Mouse (Mus musculus): ENCODE measurements around the gene Cacna1c. TPM values are rescaled to one million over a fixed set of nuclear protein-coding genes. Genes with fewer than 3 reads are reported as not detected.

The Cacna1c gene
- 3.6 and 4.0 TPM in 2 replicates for polyA plus RNA-seq (2014; fragmentation: Nextera tagmentation; extraction: Ambion mirVana)

GRCm38 (mm10) chr6:119196382-119197305, at the start of gene Cacna1c:
Gene Cacna1c, minus strand, starts transcription at chr6:119196418.
- no peaks in the 10 kb centered on the region for H3K9me3 ChIP-seq (ENCODE audit: control insufficient read depth, low read length)

GRCm38 (mm10) chr6:119240871-119241705, 44.9 kb upstream of the Cacna1c start:
- no peak for ATAC-seq (ENCODE audit: low FRiP score)
- Histone ChIP-seq H3K9me3 (ENCODE audit: control insufficient read depth, low read length) (no peaks in the 10 kb centered on the region), H3K27me3 (ENCODE audit: control insufficient read depth, insufficient read depth, low read length) (no peaks in the 10 kb centered on the region), H3K4me2 (replicated peaks; ENCODE audit: low read depth, low read length) (no peak overlapping the region), H3K4me1 (replicated peaks; ENCODE audit: control insufficient read depth, insufficient read depth, low read length) (no peaks in the 10 kb centered on the region), H3K36me3 (ENCODE audit: control insufficient read depth, insufficient read depth, low read length) (no peaks in the 10 kb centered on the region), H3K9ac (ENCODE audit: low read depth, low read length) (no peak overlapping the region), H3K4me3 (ENCODE audit: low read depth, low read length) (no peak overlapping the region), H3K27ac (ENCODE audit: low read depth, low read length) (no peak overlapping the region)
- DNase-seq (ENCODE audit: low spot score) = no peak
- 55% methylated on average over 21 of the region's 21 CpGs for WGBS

More at GRCm38 (mm10) chr6:119196382-119197305, at the start of gene Cacna1c:
- H3K36me3 ChIP-seq (ENCODE audit: control insufficient read depth, insufficient read depth, low read length) = no peaks in the 10 kb centered on the region
- H3K27ac ChIP-seq (ENCODE audit: low read depth, low read length) = no peak within 1 kb of the TSS
- 84% methylated on average over 17 of the region's 17 CpGs for WGBS
- H3K4me3 ChIP-seq (ENCODE audit: low read depth, low read length) = no peak within 1 kb of the TSS
- no peak within 1 kb of the TSS for H3K4me2 ChIP-seq (replicated peaks; ENCODE audit: low read depth, low read length)
- no peaks in the 10 kb centered on the region for H3K27me3 ChIP-seq (ENCODE audit: control insufficient read depth, insufficient read depth, low read length)
- H3K9ac ChIP-seq (ENCODE audit: low read depth, low read length) = no peak within 1 kb of the TSS
- H3K4me1 ChIP-seq (replicated peaks; ENCODE audit: control insufficient read depth, insufficient read depth, low read length) = no peaks in the 10 kb centered on the region; the same call in 1 of the 2 replicates
- ATAC-seq (ENCODE audit: low FRiP score) = no peak
- DNase-seq (ENCODE audit: low spot score) = no peak

- H3K27me3 ChIP-seq (ENCODE audit: control insufficient read depth, insufficient read depth, low read length) = no peaks in the 10 kb centered on the region
- H3K9me3 ChIP-seq (ENCODE audit: control insufficient read depth, low read length) = no peaks in the 10 kb centered on the region
- H3K4me2 ChIP-seq (replicated peaks; ENCODE audit: low read depth, low read length) = no peak overlapping the region
- H3K27ac ChIP-seq (ENCODE audit: low read depth, low read length) = no peak overlapping the region
- no peaks in the 10 kb centered on the region for H3K4me1 ChIP-seq (replicated peaks; ENCODE audit: control insufficient read depth, insufficient read depth, low read length)
- WGBS = 75% methylated on average over 7 of the region's 7 CpGs
- no peak overlapping the region for H3K4me3 ChIP-seq (ENCODE audit: low read depth, low read length)
- DNase-seq (ENCODE audit: low spot score) = no peak
- H3K9ac ChIP-seq (ENCODE audit: low read depth, low read length) = no peak overlapping the region
- no peaks in the 10 kb centered on the region for H3K36me3 ChIP-seq (ENCODE audit: control insufficient read depth, insufficient read depth, low read length)
- ATAC-seq (ENCODE audit: low FRiP score) = no peak
These were observed 44.0 kb upstream of the Cacna1c start for GRCm38 (mm10) chr6:119240256-119240655.

GRCm38 (mm10) chr6:119239341-119240005, 43.3 kb upstream of the Cacna1c start:
- no peaks in the 10 kb centered on the region for H3K27me3 ChIP-seq (ENCODE audit: control insufficient read depth, insufficient read depth, low read length)
- H3K4me1 ChIP-seq (replicated peaks; ENCODE audit: control insufficient read depth, insufficient read depth, low read length) = no peaks in the 10 kb centered on the region
- no peak overlapping the region for H3K9ac ChIP-seq (ENCODE audit: low read depth, low read length)
- no peak overlapping the region for H3K27ac ChIP-seq (ENCODE audit: low read depth, low read length)
- no peaks in the 10 kb centered on the region for H3K36me3 ChIP-seq (ENCODE audit: control insufficient read depth, insufficient read depth, low read length)
- DNase-seq (ENCODE audit: low spot score) (no peak), ATAC-seq (ENCODE audit: low FRiP score) (no peak)
- no peaks in the 10 kb centered on the region for H3K9me3 ChIP-seq (ENCODE audit: control insufficient read depth, low read length)
- H3K4me2 ChIP-seq (replicated peaks; ENCODE audit: low read depth, low read length) = no peak overlapping the region
- 72% methylated on average over 5 of the region's 5 CpGs for WGBS
- H3K4me3 ChIP-seq (ENCODE audit: low read depth, low read length) = no peak overlapping the region

- Histone ChIP-seq H3K4me2 (replicated peaks; ENCODE audit: low read depth, low read length) (no peak overlapping the region), H3K9me3 (ENCODE audit: control insufficient read depth, low read length) (no peaks in the 10 kb centered on the region), H3K4me3 (ENCODE audit: low read depth, low read length) (no peak overlapping the region), H3K9ac (ENCODE audit: low read depth, low read length) (no peak overlapping the region), H3K27ac (ENCODE audit: low read depth, low read length) (no peak overlapping the region), H3K36me3 (ENCODE audit: control insufficient read depth, insufficient read depth, low read length) (no peaks in the 10 kb centered on the region), H3K27me3 (ENCODE audit: control insufficient read depth, insufficient read depth, low read length) (no peaks in the 10 kb centered on the region), H3K4me1 (replicated peaks; ENCODE audit: control insufficient read depth, insufficient read depth, low read length) (no peaks in the 10 kb centered on the region)
- no peak for ATAC-seq (ENCODE audit: low FRiP score)
- WGBS = 69% methylated on average over 8 of the region's 8 CpGs
- DNase-seq (ENCODE audit: low spot score) = no peak
These were observed 41.3 kb upstream of the Cacna1c start for GRCm38 (mm10) chr6:119237427-119237989.

GRCm38 (mm10) chr6:119236241-119236640, 40.0 kb upstream of the Cacna1c start, which contains the start of gene Cacna2d4:
Gene Cacna2d4, plus strand, starts transcription at chr6:119236526.
- Histone ChIP-seq H3K27ac (ENCODE audit: low read depth, low read length) (no peak within 1 kb of the TSS), H3K4me3 (ENCODE audit: low read depth, low read length) (no peak within 1 kb of the TSS), H3K9me3 (ENCODE audit: control insufficient read depth, low read length) (no peaks in the 10 kb centered on the region), H3K27me3 (ENCODE audit: control insufficient read depth, insufficient read depth, low read length) (no peaks in the 10 kb centered on the region), H3K4me2 (replicated peaks; ENCODE audit: low read depth, low read length) (no peak within 1 kb of the TSS), H3K36me3 (ENCODE audit: control insufficient read depth, insufficient read depth, low read length) (no peaks in the 10 kb centered on the region), H3K9ac (ENCODE audit: low read depth, low read length) (no peak within 1 kb of the TSS), H3K4me1 (replicated peaks; ENCODE audit: control insufficient read depth, insufficient read depth, low read length) (no peaks in the 10 kb centered on the region)
- 67% methylated on average over 1 of the region's 1 CpGs for WGBS
- DNase-seq (ENCODE audit: low spot score) (no peak), ATAC-seq (ENCODE audit: low FRiP score) (no peak)

- H3K27me3 ChIP-seq (ENCODE audit: control insufficient read depth, insufficient read depth, low read length) = no peaks in the 10 kb centered on the region
- 85% methylated on average over 5 of the region's 5 CpGs for WGBS
- H3K27ac ChIP-seq (ENCODE audit: low read depth, low read length) = no peak overlapping the region
- no peaks in the 10 kb centered on the region for H3K36me3 ChIP-seq (ENCODE audit: control insufficient read depth, insufficient read depth, low read length)
- no peak overlapping the region for H3K4me3 ChIP-seq (ENCODE audit: low read depth, low read length)
- H3K9ac ChIP-seq (ENCODE audit: low read depth, low read length) = no peak overlapping the region
- ATAC-seq (ENCODE audit: low FRiP score) = no peak
- no peaks in the 10 kb centered on the region for H3K9me3 ChIP-seq (ENCODE audit: control insufficient read depth, low read length)
- DNase-seq (ENCODE audit: low spot score) = no peak
- no peak overlapping the region for H3K4me2 ChIP-seq (replicated peaks; ENCODE audit: low read depth, low read length)
- H3K4me1 ChIP-seq (replicated peaks; ENCODE audit: control insufficient read depth, insufficient read depth, low read length) = no peaks in the 10 kb centered on the region
These were observed 39.2 kb upstream of the Cacna1c start for GRCm38 (mm10) chr6:119235441-119235840.

GRCm38 (mm10) chr6:119233066-119233465, 36.8 kb upstream of the Cacna1c start:
- Histone ChIP-seq H3K36me3 (ENCODE audit: control insufficient read depth, insufficient read depth, low read length) (no peaks in the 10 kb centered on the region), H3K27me3 (ENCODE audit: control insufficient read depth, insufficient read depth, low read length) (no peaks in the 10 kb centered on the region), H3K4me2 (replicated peaks; ENCODE audit: low read depth, low read length) (no peak overlapping the region), H3K27ac (ENCODE audit: low read depth, low read length) (no peak overlapping the region), H3K4me1 (replicated peaks; ENCODE audit: control insufficient read depth, insufficient read depth, low read length) (no peaks in the 10 kb centered on the region), H3K9ac (ENCODE audit: low read depth, low read length) (no peak overlapping the region), H3K9me3 (ENCODE audit: control insufficient read depth, low read length) (no peaks in the 10 kb centered on the region), H3K4me3 (ENCODE audit: low read depth, low read length) (no peak overlapping the region)
- DNase-seq (ENCODE audit: low spot score) (peak; percentile 35), ATAC-seq (ENCODE audit: low FRiP score) (no peak)
- 38% methylated on average over 3 of the region's 3 CpGs for WGBS

Data from hindbrain, embryonic 11.5 days (tissue).